Mouse (Mus musculus): ENCODE data around the gene Card9.
"Not testable (repeated sequence)": the region's sequence is repeated elsewhere in the genome, so short reads cannot be mapped to it uniquely, and the experiment has no call there.

Gene Card9

GRCm38 (mm10) chr2:26360772-26361171, at the start of gene Card9:
Gene Card9, minus strand, starts transcription at chr2:26360918.
- no peak for DNase-seq

GRCm38 (mm10) chr2:26410091-26410490, 49.4 kb upstream of the Card9 start:
- no peak for DNase-seq

- no peak for DNase-seq
Observed at GRCm38 (mm10) chr2:26409362-26409761, 48.6 kb upstream of the Card9 start.

- peak; percentile 94 for DNase-seq
Observed at GRCm38 (mm10) chr2:26408515-26409356, 48.0 kb upstream of the Card9 start, which contains the start of gene Inpp5e. Gene Inpp5e, minus strand, starts transcription at chr2:26409203.

- no peak for DNase-seq
Observed at GRCm38 (mm10) chr2:26403306-26403705, 42.6 kb upstream of the Card9 start.

- no peak for DNase-seq
Observed at GRCm38 (mm10) chr2:26402265-26402664, 41.5 kb upstream of the Card9 start.

- no peak for DNase-seq
Observed at GRCm38 (mm10) chr2:26401023-26401422, 40.3 kb upstream of the Card9 start.

GRCm38 (mm10) chr2:26400296-26400695, 39.6 kb upstream of the Card9 start:
- no peak for DNase-seq

GRCm38 (mm10) chr2:26399647-26400046, 38.9 kb upstream of the Card9 start:
- DNase-seq, result no peak

GRCm38 (mm10) chr2:26398978-26399377, 38.3 kb upstream of the Card9 start:
- DNase-seq, result no peak

GRCm38 (mm10) chr2:26391617-26392016, 30.9 kb upstream of the Card9 start:
- DNase-seq, result no peak

- no peak for DNase-seq
Observed at GRCm38 (mm10) chr2:26390954-26391353, 30.2 kb upstream of the Card9 start.

GRCm38 (mm10) chr2:26389154-26389690, 28.5 kb upstream of the Card9 start, which contains the start of the genes Entr1 and Pmpca:
Gene Entr1, minus strand, starts transcription at chr2:26389316.
Gene Pmpca, plus strand, starts transcription at chr2:26389339.
- peak; percentile 89 for DNase-seq

- DNase-seq, result no peak
Observed at GRCm38 (mm10) chr2:26388682-26389153, 28.0 kb upstream of the Card9 start.

- DNase-seq, result no peak
Observed at GRCm38 (mm10) chr2:26387713-26388112, 27.0 kb upstream of the Card9 start.

- DNase-seq, result not testable (repeated sequence)
Observed at GRCm38 (mm10) chr2:26380871-26381270, 20.2 kb upstream of the Card9 start.

GRCm38 (mm10) chr2:26380131-26380771, 19.5 kb upstream of the Card9 start, which contains the start of gene Snapc4:
Gene Snapc4, minus strand, starts transcription at chr2:26380653.
- peak; percentile 84 for DNase-seq

GRCm38 (mm10) chr2:26372396-26372795, 11.7 kb upstream of the Card9 start:
- DNase-seq, result no peak

- DNase-seq, result no peak
Observed at GRCm38 (mm10) chr2:26368572-26368971, 7.9 kb upstream of the Card9 start.

- DNase-seq, result no peak
Observed at GRCm38 (mm10) chr2:26367911-26368310, 7.2 kb upstream of the Card9 start.

GRCm38 (mm10) chr2:26364738-26365465, 4.2 kb upstream of the Card9 start:
- DNase-seq, result no peak

- DNase-seq, result no peak
Observed at GRCm38 (mm10) chr2:26363481-26363880, 2.8 kb upstream of the Card9 start.

- DNase-seq, result no peak
Observed at GRCm38 (mm10) chr2:26362991-26363390, 2.3 kb upstream of the Card9 start.

All from right cerebral cortex, postnatal 25 days (tissue).